Mouse (Mus musculus) layer of hippocampus, postnatal 36 days (tissue): ENCODE data around the gene Unc5cl. TPM values are rescaled to one million over a fixed set of nuclear protein-coding genes. Genes with fewer than 3 reads are reported as not detected.
A peak's percentile ranks its signal among the peaks of the same experiment; 100 is the strongest.
"Not testable (repeated sequence)": the region's sequence is repeated elsewhere in the genome, so short reads cannot be mapped to it uniquely, and the experiment has no call there.

Experiments
- DNase-seq, 2 experiments: peaks; one replicate each; pipeline ENCODE4 v3.0.0; 2022
- total RNA-seq, 2 experiments: library from RNA; stranded (reverse); gene quantifications; 2 replicates each; pipeline ENCODE4 v1.2.3; 2021

Unc5cl gene
- total RNA-seq, 2 experiments from 2014 or later: 0.27 to 0.30 TPM

DNA sequence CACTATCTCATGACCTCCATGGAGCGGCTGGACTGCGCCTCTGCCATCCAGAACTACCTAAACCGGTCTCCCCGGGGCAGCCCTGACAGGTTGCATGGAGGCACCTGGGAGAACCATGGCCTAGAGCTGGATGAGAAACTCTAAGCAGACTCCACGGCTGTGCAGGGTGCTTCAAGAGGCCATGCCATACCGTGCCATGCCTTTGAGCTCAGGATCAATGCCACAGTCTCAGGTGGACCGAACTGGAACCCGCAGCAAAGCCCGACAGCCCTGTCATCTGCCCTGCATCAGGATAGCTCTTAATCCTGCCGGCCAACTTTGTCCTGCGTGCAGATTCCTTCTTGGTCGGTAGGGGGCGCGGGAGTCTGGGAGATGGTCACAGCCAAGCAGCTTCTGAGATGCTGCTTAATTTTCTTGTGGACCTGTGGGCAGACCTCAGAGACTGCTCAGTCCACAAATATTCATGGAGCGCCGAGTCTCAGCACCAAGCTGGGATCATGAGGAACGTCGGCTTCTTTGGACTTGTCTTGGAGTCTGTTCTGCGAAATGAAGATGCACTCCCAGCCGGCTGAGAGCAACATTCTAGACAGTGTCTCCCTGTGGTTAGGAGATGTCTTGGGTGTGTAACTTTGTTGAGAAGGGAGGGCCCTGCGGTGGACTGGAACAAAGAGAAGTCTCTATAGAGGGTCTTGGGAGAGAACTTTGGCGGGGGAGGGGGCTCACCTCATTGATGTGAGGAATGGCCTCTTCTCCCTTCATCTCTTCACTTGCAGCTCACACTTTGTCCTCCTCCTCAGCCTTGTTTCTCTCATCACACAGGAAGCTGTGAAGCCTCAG, 12.9 kb downstream of the Unc5cl start:
- peak; percentile 83 to 87 for DNase-seq

DNA sequence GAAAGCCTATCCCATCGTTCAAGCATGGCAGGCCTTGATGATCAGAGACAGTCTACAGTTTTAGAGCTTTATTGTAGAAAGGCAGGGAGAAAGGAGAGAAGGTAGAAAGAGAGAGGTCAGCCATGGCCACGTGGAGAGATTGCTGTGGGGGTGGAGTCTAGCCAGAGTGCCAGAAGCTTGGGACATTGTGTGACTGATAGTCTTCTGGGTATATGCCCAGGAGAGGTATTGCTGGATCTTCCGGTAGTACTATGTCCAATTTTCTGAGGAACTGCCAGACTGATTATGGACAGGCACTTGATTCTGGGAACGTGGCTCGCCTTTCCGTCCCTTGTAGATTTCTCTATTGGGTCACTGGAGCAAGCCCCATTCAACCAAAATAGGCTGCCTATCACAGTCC, 19.6 kb downstream of the Unc5cl start:
- DNase-seq: not testable (repeated sequence)

DNA sequence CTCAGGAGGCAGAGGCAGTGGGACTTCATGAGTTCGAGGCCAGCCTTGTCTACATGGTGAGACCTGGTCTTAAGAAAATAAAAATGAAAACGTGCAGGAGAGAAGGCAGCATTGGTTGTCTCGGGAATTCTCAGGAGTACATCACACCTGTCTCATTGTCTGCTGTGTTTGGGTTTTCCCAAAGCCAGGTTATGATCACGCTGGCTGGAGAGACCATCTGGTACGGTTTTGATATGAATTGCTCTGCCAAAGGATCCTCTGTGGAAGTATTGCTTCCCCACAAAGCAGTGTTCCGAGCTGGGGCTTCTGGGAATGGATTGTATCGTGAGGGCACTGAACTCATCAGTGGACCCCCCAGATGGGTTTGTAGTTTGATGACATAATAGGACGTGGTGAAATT, 20.7 kb downstream of the Unc5cl start:
- DNase-seq: no peak

DNA sequence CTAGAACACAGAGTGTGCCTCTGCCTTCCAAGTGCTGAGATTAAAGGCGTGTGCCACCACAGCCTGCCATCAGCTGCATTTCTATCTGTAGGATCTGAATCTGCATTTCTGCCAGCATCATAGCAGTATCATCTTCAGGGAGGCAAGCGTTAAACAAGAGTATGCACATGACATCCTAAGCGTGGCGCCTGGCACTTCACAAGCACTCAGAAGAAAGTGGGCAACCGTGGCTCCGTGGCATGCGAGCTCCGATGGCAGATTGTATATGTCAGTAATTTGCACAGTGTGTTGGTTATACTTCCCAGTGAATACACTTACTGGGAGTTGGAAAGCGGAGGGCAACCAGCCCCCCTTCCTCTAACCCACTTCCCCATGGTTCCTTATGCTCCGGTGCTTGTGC, 25.3 kb downstream of the Unc5cl start:
- DNase-seq: no peak

DNA sequence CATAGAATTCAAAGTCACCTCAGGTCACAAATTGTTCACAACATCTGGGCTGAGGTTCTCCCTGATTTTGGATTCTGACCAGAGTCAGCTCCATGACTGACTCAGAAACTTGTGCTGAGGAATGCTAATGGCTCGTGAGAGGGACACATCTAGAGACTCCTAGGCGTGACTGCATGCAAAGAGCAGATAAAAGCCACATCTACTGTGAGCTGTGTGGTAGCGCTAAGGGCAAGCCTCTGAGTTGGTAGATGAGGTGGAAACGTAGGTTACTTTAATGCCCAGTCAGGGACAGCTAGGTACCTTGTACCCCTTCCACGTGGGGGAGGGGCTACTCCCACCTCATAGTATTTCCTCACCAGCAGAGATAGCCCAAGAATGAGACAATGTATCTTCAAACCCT, 29.1 kb downstream of the Unc5cl start:
- DNase-seq: no peak

DNA sequence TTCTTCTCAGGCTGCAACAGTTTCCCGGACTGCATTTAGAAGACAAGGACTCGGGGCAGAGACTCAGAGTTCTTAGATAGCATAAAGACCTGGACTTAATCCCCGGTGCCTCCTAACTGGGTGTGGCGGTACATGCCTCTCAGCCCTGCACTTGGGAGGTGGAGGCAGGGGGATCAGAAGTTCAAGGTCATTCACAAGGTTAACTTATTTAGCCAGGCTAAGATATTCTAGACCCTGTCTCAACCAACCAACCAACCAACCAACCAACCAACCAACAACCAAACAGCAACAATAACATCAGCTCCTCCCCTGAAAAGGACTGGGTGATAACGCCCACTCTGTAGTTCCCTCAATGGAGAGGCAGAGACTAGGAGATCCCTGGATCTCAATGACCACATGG, 29.5 kb downstream of the Unc5cl start:
- DNase-seq: no peak

DNA sequence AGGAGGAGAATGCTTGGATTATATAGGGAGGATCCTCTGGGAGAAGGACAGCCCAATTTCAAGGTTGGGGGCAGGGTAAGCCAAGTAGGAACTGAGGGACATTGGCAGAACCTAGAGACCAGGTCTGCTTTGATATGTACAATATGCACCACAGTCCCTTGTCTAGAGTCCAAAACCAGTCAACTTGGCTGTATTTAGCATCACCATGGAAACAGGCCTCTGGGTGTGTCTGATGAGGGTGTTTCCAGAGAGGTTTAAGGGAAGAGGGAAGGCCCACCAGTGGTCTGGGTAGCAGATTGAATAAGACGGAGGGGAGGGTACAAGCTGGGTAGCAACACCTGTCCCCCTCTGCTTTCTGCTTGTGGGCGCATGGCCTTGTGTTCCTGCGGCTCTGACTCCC, 34.8 kb downstream of the Unc5cl start:
- no peak for DNase-seq

DNA sequence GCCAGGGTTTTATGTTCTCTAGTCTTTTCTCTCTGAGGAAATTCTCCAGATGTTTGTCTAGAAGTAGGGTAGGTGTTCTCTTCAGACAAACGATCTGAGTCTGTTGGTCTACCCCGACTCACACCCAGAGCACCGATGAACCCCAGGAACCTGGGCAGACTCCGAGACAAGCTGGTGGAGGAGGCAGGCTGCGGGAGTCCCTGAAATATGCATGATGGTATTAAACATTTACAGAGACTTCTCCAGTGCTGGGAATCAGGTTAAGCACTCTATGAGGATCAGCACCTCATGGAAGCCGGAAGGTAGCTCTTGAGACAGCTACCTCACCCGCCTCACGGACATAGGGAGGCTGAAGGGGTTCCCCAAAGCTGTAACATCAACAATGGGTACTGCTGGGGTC, 37.9 kb downstream of the Unc5cl start:
- DNase-seq: no peak

DNA sequence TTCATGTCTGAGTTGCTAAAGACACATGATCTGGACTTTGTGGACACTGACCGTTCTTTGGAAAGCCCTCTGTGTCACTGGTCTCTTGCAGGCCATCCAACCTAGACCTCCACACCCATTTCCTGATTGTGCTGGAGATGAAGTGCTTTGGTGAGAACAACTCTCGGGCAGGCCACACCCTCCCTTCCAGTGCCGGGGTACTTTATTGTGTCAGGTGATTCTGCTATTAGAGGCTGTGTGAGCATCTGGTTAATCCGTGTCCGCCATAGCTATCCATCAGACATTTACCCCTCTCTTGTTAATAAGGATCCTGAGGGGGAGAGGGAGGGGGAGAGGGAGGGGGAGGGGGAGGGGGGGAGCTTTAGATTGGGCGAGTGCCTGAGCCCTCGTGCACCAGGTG, 38.9 kb downstream of the Unc5cl start:
- DNase-seq: no peak

DNA sequence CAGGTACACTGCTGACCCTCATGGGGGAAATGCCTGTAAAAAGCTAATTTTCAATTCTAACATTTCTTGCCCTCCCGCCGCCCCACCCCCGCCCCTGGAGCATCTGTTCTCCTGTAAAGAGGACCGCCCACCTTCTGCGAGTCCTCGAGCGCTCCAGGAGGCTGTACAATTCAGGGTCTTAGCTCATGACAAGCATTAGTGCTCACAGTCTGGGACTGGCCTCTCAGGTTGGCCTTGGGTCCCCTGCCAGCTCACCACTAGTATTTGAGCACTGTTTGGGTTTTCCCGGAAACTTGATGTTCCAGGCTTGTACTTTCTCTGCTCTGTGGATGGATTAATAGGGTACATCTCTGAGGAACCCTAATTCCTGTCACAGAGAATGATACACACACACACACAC, 39.3 kb downstream of the Unc5cl start:
- no peak for DNase-seq

DNA sequence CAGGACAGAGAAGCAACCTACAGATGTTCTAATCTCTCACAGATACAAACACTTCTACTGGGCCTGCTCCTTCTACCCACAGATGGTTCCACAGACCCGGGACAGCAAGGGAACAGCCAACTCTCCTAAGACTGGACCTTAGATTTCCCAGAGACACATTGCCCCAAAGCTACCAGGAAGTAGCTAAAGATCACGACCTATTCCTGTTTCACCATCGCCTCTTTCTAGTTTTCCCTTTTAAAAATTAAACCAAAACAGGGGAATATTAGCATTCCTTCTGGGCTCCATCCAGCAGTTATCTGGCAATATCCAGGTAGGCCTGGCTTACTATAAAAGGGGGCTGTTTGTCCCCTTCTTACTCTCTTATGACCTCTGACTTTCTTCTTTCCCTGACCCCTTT, 43.3 kb downstream of the Unc5cl start:
- DNase-seq: no peak

DNA sequence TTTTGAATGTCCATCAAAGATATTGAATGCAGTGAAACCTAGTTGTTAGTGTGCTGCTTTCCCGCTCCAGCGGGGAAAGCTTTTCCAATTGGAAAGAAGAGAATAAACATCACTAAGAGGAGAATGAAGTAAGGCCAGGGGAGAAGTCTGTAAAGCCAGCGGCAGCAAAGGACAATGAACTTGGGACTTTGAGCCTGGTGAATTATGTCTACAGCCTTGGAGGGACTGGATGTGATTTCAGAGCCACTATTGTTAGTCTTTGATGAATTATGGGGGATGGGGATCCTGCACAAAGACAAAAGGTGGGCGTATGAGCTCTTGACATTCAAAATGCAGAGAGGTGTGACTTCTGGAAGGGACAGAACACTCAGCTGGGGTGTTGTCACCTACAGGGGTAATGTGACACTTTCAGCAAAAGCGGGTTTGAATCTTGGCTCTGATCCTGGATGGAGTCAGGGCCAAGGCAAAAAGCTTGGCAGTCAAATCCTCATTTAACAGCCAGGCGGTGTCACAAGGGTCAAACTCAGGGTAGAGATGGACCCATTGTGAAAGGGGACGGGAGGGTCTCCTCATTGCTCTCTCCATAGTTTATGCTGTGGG, 46.2 kb downstream of the Unc5cl start:
- DNase-seq: no peak

DNA sequence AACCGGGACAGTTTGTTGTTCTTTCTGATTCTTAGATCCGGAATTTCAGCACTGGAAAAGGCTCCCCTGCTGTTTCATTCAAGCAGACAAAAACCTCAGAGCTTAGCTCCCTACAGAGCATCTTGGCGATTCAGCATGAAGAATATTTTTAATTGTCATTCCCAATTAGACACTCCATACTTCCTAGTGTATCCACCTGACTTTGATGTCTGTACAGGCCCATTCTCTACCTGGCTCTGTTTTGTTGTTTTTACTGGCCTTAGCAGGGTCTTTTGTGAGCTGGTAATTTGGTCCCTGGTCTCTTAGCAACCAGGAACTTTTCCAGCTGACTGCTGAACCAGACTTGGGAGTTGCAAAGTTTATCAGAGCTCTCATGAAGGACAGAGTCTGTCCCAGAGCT, 50.3 kb downstream of the Unc5cl start:
- no peak for DNase-seq

DNA sequence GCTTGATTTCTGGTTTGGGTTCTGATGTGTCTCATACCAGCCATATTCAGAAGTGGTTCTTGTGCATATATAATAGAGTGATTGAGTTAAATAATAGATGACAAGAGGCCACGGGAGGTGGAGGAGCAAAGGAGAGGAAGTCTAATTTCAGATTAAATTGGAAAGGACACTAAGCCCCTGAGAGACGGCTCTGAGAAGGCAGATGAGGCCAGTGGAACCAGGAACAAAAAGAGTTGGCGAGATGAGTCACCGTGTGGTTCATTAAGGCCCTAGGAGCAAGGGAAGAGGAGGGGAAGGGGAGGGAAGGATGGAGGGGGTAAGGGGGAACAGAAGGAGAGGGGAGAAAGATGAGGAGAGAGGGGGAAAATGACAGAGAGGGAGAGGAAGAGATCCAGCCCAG, 52.3 kb downstream of the Unc5cl start:
- DNase-seq: no peak

DNA sequence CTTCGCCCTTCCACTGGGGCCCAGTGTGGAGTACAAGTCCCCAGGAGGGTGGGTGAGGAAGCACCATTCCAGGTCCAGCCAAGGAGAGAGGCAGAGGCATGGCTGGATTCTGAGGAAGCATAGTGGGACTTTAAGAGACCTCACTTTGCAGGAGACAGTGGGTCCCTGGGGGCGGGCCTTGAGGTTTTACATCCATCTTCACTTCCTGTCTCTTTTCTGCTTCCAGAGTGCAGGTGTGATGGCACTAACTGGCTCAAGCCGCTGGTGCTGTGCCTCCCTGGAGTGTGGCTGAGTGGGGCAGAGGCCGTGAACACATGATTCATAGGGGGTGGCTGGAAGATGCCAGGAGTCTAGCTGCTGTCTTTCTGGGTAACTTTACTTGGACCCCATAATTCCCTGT, 54.9 kb downstream of the Unc5cl start:
- DNase-seq: no peak

DNA sequence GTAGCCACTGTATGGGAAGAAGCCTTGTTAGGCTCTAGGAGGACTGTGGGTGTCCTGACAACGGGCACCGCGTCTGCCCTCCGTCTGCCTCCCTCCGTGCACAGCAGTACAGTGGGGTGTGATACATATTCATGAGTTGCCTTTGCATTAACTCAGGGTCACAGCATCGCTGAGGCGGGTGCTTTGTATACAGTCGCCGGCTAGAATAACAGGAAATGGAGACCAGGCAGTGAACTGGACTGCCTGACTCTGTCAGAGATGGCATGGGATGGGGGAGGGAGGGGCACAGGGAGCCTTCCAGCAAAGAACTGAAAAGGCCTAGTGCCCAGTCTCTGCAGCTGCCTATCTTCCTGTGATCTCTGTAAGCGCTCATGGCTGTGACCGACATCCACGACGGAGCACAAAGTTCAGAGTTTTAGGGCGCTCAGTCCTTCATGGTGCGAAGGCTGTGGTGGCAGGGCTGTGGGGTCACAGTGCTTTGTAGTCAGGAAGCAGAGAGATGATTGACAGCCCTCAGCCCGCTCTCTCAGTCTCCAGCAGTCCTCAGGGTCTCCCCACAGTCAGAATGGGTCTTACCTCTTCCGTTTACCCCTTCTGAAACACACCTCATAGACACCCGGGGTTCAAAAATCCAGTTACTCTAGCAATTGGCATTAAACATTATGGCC, 58.0 kb downstream of the Unc5cl start:
- DNase-seq: no peak

DNA sequence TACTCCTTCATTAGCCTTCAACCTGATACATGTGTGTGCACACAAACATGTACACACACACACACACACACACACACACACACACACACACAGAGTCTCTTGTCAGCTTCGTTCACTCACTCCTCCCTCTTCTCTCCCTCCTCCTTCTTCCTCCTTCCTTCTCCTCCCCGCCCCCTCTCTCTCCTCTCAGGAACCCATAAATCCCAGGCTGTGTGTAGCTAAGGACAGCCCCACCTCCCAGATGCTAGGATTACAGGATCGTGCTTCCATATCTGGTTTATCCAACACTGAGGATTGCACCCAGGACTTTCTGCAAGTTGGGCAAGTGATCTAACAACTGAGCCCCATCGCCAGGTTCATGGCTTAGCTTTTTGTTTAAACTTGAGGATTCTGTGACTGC, 59.9 kb downstream of the Unc5cl start:
- DNase-seq: no peak

DNA sequence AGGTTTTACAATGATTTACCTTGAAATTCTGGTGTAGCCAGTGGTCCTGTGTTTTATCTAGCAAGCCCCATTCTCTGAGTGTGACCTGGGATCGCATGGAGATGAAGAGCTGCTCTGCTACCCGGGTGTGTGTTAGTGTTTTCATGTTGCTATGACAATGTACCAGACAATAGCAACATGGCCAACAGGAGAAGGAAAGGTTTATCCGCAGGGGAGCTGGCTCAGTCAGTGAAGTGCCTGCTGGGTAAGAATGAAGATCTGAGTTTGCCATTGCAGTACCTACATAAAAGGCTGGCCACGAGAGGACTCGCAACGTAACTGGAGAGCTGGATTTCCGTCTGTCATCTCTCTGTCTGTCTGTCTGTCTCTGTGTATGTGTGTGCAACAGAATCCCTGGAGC, 64.3 kb downstream of the Unc5cl start:
- no peak for DNase-seq

DNA sequence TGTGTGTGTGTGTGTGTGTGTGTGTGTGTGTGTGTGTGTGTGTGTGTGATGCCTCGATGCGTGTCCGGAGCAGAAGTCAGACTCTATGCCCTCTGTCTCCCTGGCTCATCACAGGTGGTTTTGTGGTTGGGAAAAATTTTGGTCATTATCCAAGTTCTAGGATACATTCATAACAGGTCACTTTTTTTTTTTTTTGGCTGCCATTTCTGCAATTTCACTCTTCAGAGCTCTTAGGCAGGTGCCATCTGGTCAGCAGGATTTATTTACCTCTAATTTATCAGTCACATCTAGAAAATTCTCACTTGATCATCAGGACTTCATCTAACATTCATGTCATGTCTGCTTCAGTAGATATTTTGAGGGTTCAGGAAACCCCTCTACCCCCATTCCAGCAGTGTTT, 65.7 kb downstream of the Unc5cl start:
- no peak for DNase-seq

DNA sequence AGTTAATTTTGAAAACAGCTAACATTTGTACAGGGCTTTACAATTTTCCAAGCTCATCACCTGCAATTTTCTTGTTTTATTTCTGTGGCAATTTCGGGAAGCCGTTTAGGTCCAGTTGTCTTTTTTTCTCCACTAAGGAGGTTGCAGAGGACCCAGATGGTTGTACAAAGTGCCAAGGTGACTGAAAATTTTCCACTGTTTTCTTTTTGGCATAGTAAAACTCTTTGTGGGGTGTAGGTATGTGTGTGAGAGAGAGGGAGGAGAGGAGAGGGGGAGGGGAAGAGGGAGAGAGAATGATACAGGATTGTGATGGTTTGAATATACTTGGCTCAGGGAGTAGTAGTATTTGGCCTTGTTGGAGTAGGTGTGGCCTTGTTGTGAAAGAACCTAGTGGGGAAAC, 68.4 kb downstream of the Unc5cl start:
- DNase-seq: no peak

DNA sequence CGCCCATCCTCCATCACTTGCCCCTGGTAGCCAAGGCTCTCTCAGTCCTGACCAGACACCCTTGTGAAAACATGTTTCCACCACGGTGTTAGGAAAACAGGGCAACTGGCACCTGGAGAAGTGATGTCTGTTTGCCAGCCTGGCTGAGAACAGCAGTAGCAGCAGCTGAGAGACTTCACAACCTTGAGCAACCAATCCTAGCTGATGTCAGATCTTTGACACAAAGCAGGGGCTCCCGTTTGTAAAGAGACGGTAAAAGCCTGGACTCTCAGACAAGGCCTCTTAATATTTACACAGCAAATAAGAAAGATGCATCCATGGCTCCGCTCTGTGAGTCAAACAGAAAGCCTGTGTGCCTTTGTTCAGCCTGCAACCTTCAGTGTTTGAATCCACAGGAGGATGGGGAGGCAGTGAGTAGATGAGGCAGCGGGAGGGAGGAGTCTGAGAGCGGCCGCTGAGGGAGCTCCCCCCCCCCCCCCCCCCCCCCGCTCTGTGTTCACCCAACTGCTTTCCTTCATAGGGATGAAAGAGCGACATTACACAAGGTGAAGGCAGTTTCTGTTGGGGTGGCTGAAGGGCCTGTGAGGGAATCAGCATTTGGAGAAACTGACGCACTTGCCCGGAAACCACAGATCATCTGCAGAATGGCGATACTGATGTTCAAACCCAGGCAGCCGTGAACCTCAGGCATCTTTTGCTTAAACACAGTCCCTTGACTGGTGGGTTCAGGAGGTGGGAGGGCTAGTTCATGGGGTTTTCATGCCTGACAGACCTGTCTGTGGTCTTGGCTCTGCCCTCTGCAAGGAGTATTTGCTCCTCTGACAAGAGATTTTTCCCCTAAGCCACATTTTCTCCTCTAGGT, 79.4 kb downstream of the Unc5cl start:
- no peak for DNase-seq

DNA sequence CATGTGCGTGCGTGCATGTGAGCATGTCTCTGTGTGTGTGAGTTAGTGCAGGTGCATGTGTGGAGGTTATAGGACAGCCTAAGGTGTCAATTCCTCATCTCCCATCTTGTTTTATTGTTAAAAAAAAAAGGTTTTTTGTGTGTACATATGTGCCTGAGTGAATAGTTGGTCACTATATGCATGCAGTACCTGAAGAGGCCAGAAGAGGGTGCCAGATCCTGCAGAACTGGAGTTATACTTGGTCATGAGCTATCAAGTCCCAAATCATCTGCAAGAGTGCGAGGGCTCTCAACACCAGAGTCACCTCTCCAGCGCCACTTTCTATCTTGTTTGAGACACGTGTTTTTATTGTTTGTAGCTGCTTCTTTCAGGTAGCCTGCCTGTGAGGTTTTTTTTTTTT, 83.6 kb downstream of the Unc5cl start:
- no peak for DNase-seq

DNA sequence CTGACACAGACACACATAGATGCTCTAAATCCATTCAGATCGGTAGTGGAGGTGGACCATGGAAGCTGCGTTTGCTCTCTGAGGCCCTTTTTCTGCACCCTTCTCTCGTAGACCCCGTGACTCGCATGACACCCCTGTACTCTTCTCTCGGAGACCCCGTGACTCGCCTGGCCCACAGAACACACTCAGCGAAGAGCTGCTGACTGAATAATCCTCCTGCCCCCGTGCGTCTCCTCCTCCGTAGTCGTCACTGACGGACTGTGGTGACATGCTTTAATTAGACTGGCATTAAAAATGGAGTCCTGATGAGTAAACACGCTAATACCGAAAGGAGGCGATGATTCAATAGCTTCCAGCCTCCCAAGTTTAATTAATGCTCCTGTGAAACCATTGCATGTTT, 84.6 kb downstream of the Unc5cl start:
- DNase-seq: peak in 1 of 2 experiments; percentile 14
